Mouse (Mus musculus): ENCODE measurements around the gene Lim2. TPM values are rescaled to one million over a fixed set of nuclear protein-coding genes. Genes with fewer than 3 reads are reported as not detected.
"Not testable (repeated sequence)": the region's sequence is repeated elsewhere in the genome, so short reads cannot be mapped to it uniquely, and the experiment has no call there.

Gene Lim2
- polyA plus RNA-seq (2015; fragmentation: Nextera tagmentation; extraction: Ambion mirVana): not detected in 2 replicates

DNA sequence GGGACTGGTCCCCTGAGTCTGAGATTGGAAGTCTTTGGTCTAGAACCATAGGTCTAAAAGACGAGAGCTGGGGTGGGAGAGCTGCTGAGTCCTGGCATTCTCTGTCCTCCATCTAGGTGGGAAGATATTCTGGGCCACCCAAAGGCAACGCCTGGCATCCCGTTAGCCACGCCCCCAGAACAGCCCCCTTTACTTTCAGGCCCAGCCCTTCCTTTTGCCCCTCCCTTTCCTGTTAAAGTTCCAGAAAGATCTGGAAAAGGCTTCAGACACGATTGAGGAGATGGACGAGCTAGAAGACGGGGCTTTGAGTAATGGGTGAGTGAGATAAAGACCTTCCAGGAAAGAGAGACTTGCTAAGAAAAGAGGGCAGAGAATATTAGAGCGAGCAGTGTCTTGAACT is at the start of gene Lim2:
TSS of gene Lim2 (plus strand) at position 265 of the 400 bp plus-strand sequence.
- ATAC-seq: no peak

DNA sequence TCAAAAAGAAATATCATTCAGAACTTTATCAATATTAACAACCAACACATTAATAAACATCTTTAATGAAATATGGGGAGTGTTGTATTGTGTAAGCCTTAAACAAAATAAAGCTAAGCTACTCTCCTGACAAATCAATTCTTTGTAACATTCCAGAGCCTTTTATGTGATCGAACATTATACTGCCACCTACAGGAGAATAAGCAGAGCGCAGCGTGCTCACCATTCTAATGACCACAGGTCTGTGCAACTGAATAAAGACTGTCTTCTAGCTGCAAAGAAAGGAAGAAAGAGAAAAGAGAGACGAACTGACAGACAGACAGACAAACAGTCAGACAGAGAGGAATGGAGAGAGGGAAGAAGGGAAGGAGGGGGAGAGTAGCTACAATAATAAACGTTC is 49.2 kb upstream of the Lim2 start:
- no peak for ATAC-seq
- no peaks in the 10 kb centered on the region for H3K27me3 ChIP-seq
- no peak overlapping the region for H3K27ac ChIP-seq
- H3K9me3 ChIP-seq (replicated peaks): no peaks in the 10 kb centered on the region
- H3K4me1 ChIP-seq: no peaks in the 10 kb centered on the region
- no peak overlapping the region for H3K9ac ChIP-seq
- H3K36me3 ChIP-seq (ENCODE audit: poor library complexity, severe bottlenecking): no peaks in the 10 kb centered on the region
- H3K4me2 ChIP-seq: no peak overlapping the region
- WGBS: 14% methylated on average over 5 of the region's 5 CpGs
- H3K4me3 ChIP-seq: no peak overlapping the region

More for the DNA sequence above, at the start of gene Lim2:
- Histone ChIP-seq H3K27ac (no peak within 1 kb of the TSS), H3K4me1 (peaks cover 6% of the 10 kb centered on the region; the same call in 1 of the 2 replicates), H3K36me3 (ENCODE audit: poor library complexity, severe bottlenecking) (no peaks in the 10 kb centered on the region), H3K4me2 (no peak within 1 kb of the TSS), H3K27me3 (no peaks in the 10 kb centered on the region), H3K9me3 (replicated peaks) (no peaks in the 10 kb centered on the region), H3K4me3 (no peak within 1 kb of the TSS), H3K9ac (no peak within 1 kb of the TSS)
- 90% methylated on average over 8 of the region's 8 CpGs for WGBS

- H3K27ac ChIP-seq: no peak overlapping the region
- H3K36me3 ChIP-seq (ENCODE audit: poor library complexity, severe bottlenecking): no peaks in the 10 kb centered on the region
- H3K9ac ChIP-seq: no peak overlapping the region
- no peaks in the 10 kb centered on the region for H3K27me3 ChIP-seq
- H3K4me2 ChIP-seq: no peak overlapping the region
- H3K4me3 ChIP-seq: no peak overlapping the region
- 86% methylated on average over 8 of the region's 8 CpGs for WGBS
- ATAC-seq: no peak
- no peaks in the 10 kb centered on the region; the same call in 1 of the 2 replicates for H3K9me3 ChIP-seq (replicated peaks)
- no peaks in the 10 kb centered on the region for H3K4me1 ChIP-seq
These were observed 34.9 kb upstream of the Lim2 start for GRCm38 (mm10) chr7:43392349-43393121.

GRCm38 (mm10) chr7:43399501-43399900 is 28.0 kb upstream of the Lim2 start:
- Histone ChIP-seq H3K9me3 (replicated peaks) (no peaks in the 10 kb centered on the region), H3K4me2 (no peak overlapping the region), H3K9ac (no peak overlapping the region), H3K36me3 (ENCODE audit: poor library complexity, severe bottlenecking) (no peaks in the 10 kb centered on the region), H3K4me3 (no peak overlapping the region), H3K27me3 (no peaks in the 10 kb centered on the region), H3K4me1 (no peaks in the 10 kb centered on the region), H3K27ac (no peak overlapping the region)
- WGBS: 85% methylated on average over 2 of the region's 2 CpGs
- no peak for ATAC-seq

DNA sequence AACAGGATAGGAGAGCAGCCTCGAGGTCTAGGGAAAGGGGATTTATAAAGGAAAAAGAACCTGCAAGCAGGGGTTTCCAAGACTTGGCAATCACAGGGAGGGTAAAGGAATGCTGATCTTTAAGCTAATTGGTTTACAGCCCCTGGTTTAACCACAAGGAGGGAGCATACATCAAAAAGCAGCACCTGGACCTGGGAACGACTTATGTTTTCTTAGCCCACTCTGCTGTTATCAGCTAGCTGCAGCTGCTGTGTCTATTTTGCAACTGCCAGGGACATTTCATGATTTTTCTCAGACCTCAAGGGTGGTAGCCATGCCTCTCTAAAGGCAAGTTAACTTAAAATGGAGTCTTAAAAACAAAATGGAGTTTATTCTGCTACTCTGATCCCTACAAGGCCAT is 24.8 kb upstream of the Lim2 start:
- no peak overlapping the region for H3K4me3 ChIP-seq
- no peak overlapping the region for H3K27ac ChIP-seq
- no peak overlapping the region for H3K9ac ChIP-seq
- no peak overlapping the region for H3K4me2 ChIP-seq
- no peaks in the 10 kb centered on the region for H3K9me3 ChIP-seq (replicated peaks)
- no peaks in the 10 kb centered on the region for H3K27me3 ChIP-seq
- no peak for ATAC-seq
- no peaks in the 10 kb centered on the region for H3K4me1 ChIP-seq
- 54% methylated on average over 2 of the region's 2 CpGs for WGBS
- no peaks in the 10 kb centered on the region for H3K36me3 ChIP-seq (ENCODE audit: poor library complexity, severe bottlenecking)

DNA sequence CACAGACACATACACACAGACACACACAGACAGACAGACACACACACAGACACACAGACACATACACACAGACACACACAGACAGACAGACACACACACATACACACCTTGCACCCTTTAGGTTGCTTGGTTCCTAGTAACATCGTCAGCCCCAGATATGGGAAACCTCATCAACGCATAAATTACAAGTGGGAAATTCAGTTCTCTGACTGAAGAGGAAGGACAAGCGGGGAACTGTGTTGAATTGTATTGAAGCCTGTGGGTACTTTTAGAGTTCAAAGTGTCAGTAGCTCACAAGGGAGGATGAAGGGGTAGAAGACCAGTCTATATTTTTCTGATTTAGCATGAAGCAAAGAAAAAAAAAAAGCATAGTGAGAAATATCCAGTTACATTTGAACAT is 19.9 kb upstream of the Lim2 start:
- no peaks in the 10 kb centered on the region for H3K4me1 ChIP-seq
- H3K36me3 ChIP-seq (ENCODE audit: poor library complexity, severe bottlenecking): no peaks in the 10 kb centered on the region
- no peak overlapping the region for H3K9ac ChIP-seq
- ATAC-seq: no peak
- no peaks in the 10 kb centered on the region for H3K9me3 ChIP-seq (replicated peaks)
- 80% methylated on average over 3 of the region's 3 CpGs for WGBS
- H3K4me2 ChIP-seq: no peak overlapping the region
- H3K4me3 ChIP-seq: no peak overlapping the region
- no peaks in the 10 kb centered on the region for H3K27me3 ChIP-seq
- no peak overlapping the region for H3K27ac ChIP-seq

DNA sequence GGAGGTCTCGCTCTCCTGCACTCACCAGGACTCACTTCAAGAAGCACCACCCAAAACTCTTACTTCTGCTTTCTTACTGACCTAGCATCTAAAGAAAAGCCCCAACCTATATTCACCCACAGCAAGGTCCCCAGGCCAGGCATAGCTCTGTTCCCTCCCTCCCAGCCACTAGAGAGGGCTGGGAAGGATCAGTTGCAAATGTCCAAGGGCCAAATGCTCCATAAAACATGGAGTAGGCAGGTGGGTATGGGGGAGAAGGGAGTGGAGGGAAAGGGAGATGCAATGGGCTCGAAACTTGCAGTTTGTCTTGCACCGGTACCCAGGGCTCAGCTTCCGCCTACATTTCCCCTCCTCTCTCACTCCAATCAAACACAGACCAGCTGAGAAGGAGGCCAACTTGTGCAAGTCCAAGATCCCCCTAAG is 19.3 kb upstream of the Lim2 start, which contains the start of gene Siglecg:
TSS of gene Siglecg (plus strand) at position 74 of the 423 bp plus-strand sequence.
- no peak within 1 kb of the TSS for H3K4me2 ChIP-seq
- no peaks in the 10 kb centered on the region for H3K27me3 ChIP-seq
- no peak within 1 kb of the TSS for H3K4me3 ChIP-seq
- no peak within 1 kb of the TSS for H3K27ac ChIP-seq
- H3K9ac ChIP-seq: no peak within 1 kb of the TSS
- no peaks in the 10 kb centered on the region for H3K36me3 ChIP-seq (ENCODE audit: poor library complexity, severe bottlenecking)
- no peaks in the 10 kb centered on the region for H3K9me3 ChIP-seq (replicated peaks)
- WGBS: 91% methylated on average over 4 of the region's 4 CpGs
- ATAC-seq: no peak
- H3K4me1 ChIP-seq: no peaks in the 10 kb centered on the region

GRCm38 (mm10) chr7:43409084-43409483 is 18.4 kb upstream of the Lim2 start:
- no peak overlapping the region for H3K27ac ChIP-seq
- ATAC-seq: no peak
- no peaks in the 10 kb centered on the region for H3K27me3 ChIP-seq
- no peak overlapping the region for H3K4me2 ChIP-seq
- H3K36me3 ChIP-seq (ENCODE audit: poor library complexity, severe bottlenecking): no peaks in the 10 kb centered on the region
- H3K4me1 ChIP-seq: no peaks in the 10 kb centered on the region
- no peak overlapping the region for H3K9ac ChIP-seq
- no peak overlapping the region for H3K4me3 ChIP-seq
- no peaks in the 10 kb centered on the region for H3K9me3 ChIP-seq (replicated peaks)
- 88% methylated on average over 3 of the region's 3 CpGs for WGBS

GRCm38 (mm10) chr7:43411724-43412123 is 15.7 kb upstream of the Lim2 start:
- H3K36me3 ChIP-seq (ENCODE audit: poor library complexity, severe bottlenecking); H3K27me3 ChIP-seq; H3K9ac ChIP-seq; H3K9me3 ChIP-seq (replicated peaks); ATAC-seq; H3K4me2 ChIP-seq; H3K4me3 ChIP-seq; H3K4me1 ChIP-seq; H3K27ac ChIP-seq: not testable (repeated sequence)
- WGBS: 31% methylated on average over 4 of the region's 4 CpGs

- no peak overlapping the region for H3K4me3 ChIP-seq
- no peaks in the 10 kb centered on the region for H3K36me3 ChIP-seq (ENCODE audit: poor library complexity, severe bottlenecking)
- no peak overlapping the region for H3K4me2 ChIP-seq
- peaks cover 8% of the 10 kb centered on the region; the same call in 1 of the 2 replicates for H3K9me3 ChIP-seq (replicated peaks)
- H3K4me1 ChIP-seq: no peaks in the 10 kb centered on the region
- WGBS: 87% methylated on average over 10 of the region's 10 CpGs
- ATAC-seq: no peak
- no peak overlapping the region for H3K27ac ChIP-seq
- H3K9ac ChIP-seq: no peak overlapping the region
- H3K27me3 ChIP-seq: no peaks in the 10 kb centered on the region
These were observed 10.2 kb upstream of the Lim2 start for GRCm38 (mm10) chr7:43417298-43417697.

DNA sequence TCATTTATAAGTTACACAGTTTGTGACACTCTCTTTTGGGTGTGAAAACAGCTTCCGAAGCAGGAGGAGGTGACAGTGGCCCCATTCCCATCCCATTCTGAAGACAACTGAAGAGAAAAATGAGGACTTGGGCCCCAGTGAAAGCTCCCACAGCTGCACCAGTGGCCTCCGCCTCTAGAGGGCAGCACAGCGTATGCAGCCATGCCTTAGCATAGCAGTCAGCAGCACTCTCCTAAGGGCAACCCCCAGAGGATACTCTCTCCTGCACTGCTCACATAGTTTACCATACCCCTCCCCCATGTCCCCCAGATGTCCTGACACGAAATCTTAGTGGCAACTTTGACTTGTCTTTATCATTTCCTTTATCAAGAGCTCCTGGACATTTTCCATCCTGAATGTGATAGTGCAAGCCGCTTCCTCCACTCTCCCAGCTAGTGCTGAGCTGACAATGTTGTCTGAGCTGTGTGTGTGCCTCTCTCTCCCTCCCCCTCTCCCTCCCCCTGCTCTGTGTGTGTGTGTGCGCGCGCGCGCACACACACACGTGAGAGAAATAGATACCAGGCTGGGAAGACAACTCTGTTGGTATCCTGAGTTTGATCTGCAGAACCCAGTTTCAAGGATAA is 4.4 kb upstream of the Lim2 start:
- Histone ChIP-seq H3K4me3 (no peak overlapping the region), H3K27ac (no peak overlapping the region), H3K27me3 (no peaks in the 10 kb centered on the region), H3K36me3 (ENCODE audit: poor library complexity, severe bottlenecking) (no peaks in the 10 kb centered on the region), H3K4me1 (peaks cover 6% of the 10 kb centered on the region; the same call in 1 of the 2 replicates), H3K9me3 (replicated peaks) (0 out of 2 replicates have a peak, but pooled peaks cover 2% of the 10 kb centered on the region), H3K4me2 (peak overlapping the region; percentile 24), H3K9ac (no peak overlapping the region)
- peak; percentile 92 for ATAC-seq
- 13% methylated on average over 11 of the region's 11 CpGs for WGBS

- H3K27me3 ChIP-seq: no peaks in the 10 kb centered on the region
- no peak overlapping the region for H3K9ac ChIP-seq
- H3K27ac ChIP-seq: no peak overlapping the region
- no peaks in the 10 kb centered on the region for H3K9me3 ChIP-seq (replicated peaks)
- H3K4me1 ChIP-seq: peaks cover 6% of the 10 kb centered on the region; the same call in 1 of the 2 replicates
- ATAC-seq: no peak
- WGBS: 62% methylated on average over 3 of the region's 3 CpGs
- no peaks in the 10 kb centered on the region for H3K36me3 ChIP-seq (ENCODE audit: poor library complexity, severe bottlenecking)
- H3K4me3 ChIP-seq: no peak overlapping the region
- H3K4me2 ChIP-seq: no peak overlapping the region
These were observed 3.4 kb upstream of the Lim2 start for GRCm38 (mm10) chr7:43423991-43424625.

Measured in forebrain, embryonic 13.5 days (tissue).